In the genomic region with DNA sequence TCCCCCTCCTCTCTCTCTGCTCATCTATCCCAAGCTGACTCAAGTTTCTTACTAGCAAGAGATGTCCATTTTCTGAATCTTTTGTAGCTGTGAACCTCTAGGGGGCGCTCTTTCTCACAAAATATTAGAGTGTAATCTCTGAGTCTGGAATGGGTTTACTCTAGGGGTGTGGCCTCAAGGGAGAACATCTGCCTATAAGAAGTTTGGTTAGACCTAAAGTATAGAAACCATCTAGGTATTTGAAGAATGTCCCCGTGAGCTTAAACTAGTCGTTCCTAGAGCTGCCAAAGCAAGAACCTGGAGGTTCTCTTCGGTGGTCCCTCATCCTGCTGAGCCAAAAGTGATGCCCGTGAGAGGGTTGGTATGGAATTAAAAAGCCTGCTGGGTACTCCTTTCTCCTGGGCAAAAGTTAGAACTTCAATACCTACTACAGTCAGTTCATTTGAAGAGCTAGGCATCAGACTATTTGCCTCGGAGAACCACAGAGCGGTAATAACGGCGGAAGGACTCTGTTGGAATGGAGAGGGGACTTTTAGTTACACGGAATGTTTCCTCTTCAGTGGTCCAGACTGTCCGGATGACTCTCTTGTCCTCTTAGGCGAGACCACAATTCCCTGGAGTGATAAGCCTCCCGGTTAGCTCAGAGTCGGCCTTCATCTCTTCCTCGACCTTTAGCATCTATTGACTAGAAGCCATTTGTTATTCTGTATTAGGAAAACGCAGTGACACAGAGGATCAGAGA, we compare ENCODE assay signal across 8 mouse cellular contexts. TPM values are rescaled to one million over a fixed set of nuclear protein-coding genes. Genes with fewer than 3 reads are reported as not detected.
DNase-seq lines count a peak whose midpoint lies in the region; ATAC-seq and TF ChIP-seq lines count a peak whose summit lies in the region.

No protein-coding gene starts in this region.

- DNase-seq in layer of hippocampus, adult 11-12 months (ENCODE audit: low spot score), result peak; percentile 65
- DNase-seq in layer of hippocampus, postnatal 36 days, result no peak
- peak; percentile 55 for DNase-seq in forebrain, embryonic 11.5 days (ENCODE audit: low spot score)
- DNase-seq in layer of hippocampus, adult 8-10 months (ENCODE audit: low spot score in 2 of 2), result peak; percentile 26
- DNase-seq in lung, postnatal 14 days, result peak; percentile 81
- DNase-seq in retina, postnatal 7 days (ENCODE audit: low read depth, low spot score), result peak; percentile 43

- 7% methylated on average over 16 of the region's 16 CpGs for WGBS in forebrain, embryonic 11.5 days

- TF ChIP-seq CTCF in bone marrow macrophage, adult 2 months (IDR thresholded peaks at IDR 0.05; ENCODE audit: low read depth, low read length), result no peak

- H3K4me2 ChIP-seq in forebrain, embryonic 11.5 days (ENCODE audit: low read depth, low read length, severe bottlenecking), result peak overlapping the region; percentile 88

- ATAC-seq in forebrain, embryonic 11.5 days (replicated peaks; ENCODE audit: low FRiP score), result peak; percentile 73
- peak; percentile 68 to 74 for ATAC-seq in hematopoietic stem cell, adult 5-6 weeks (replicated peaks in 1 of 2; ENCODE audit: insufficient read depth in 1 of 2, low FRiP score in 2 of 2, low TSS enrichment in 1 of 2, low read depth in 1 of 2, poor library complexity in 2 of 2, severe bottlenecking in 2 of 2)

- peak overlapping the region; percentile 62 for H3K4me3 ChIP-seq in bone marrow macrophage, adult 2 months (ENCODE audit: insufficient read depth, low read length)
- H3K4me3 ChIP-seq in forebrain, embryonic 11.5 days (ENCODE audit: low read depth, low read length), result peak overlapping the region; percentile 35

- H3K36me3 ChIP-seq in forebrain, embryonic 11.5 days (ENCODE audit: control insufficient read depth, insufficient read depth, low read length), result no peaks in the 10 kb centered on the region

- peaks cover 13% of the 10 kb centered on the region; the same call in 1 of the 2 replicates for H3K27me3 ChIP-seq in forebrain, embryonic 11.5 days (ENCODE audit: control insufficient read depth, insufficient read depth, low read length)

- no peak overlapping the region for H3K27ac ChIP-seq in bone marrow macrophage, adult 2 months (ENCODE audit: insufficient read depth, low read depth, low read length)
- H3K27ac ChIP-seq in forebrain, embryonic 11.5 days (ENCODE audit: low read depth, low read length), result no peak overlapping the region

- TF ChIP-seq POLR2A in bone marrow macrophage, adult 2 months (IDR thresholded peaks at IDR 0.05; ENCODE audit: borderline replicate concordance, low read depth, low read length), result no peak

- H3K9me3 ChIP-seq in forebrain, embryonic 11.5 days (ENCODE audit: control insufficient read depth, low read length), result no peaks in the 10 kb centered on the region

- peak overlapping the region; percentile 30 for H3K9ac ChIP-seq in forebrain, embryonic 11.5 days (ENCODE audit: low read length)

- H3K4me1 ChIP-seq in bone marrow macrophage, adult 2 months (ENCODE audit: control insufficient read depth, insufficient read depth, low read length), result no peaks in the 10 kb centered on the region
- peaks cover 2% of the 10 kb centered on the region; the same call in 1 of the 2 replicates for H3K4me1 ChIP-seq in forebrain, embryonic 11.5 days (replicated peaks; ENCODE audit: control insufficient read depth, insufficient read depth, low read length)

RNA-seq across cellular contexts. Expression of gene Cped1, which starts 0.6 kb away (rescaled TPM):
- total RNA-seq in layer of hippocampus, postnatal 36 days (2021), result 1 to 10 TPM; 1.7 to 2.1 TPM
- polyA plus RNA-seq in bone marrow macrophage, adult 2 months (2012; ENCODE audit: insufficient read depth, insufficient read length, missing spikeins), result 0.71 and 0.79 TPM in 2 replicates
- 15.3 and 17.2 TPM in 2 replicates for polyA plus RNA-seq in forebrain, embryonic 11.5 days (2014; fragmentation: Nextera tagmentation; extraction: Ambion mirVana)
- 1.8 and 2.8 TPM in 2 replicates for total RNA-seq in hematopoietic stem cell, adult 5-6 weeks (2017)
- total RNA-seq in layer of hippocampus, adult 8-10 months (2022), result 1 to 10 TPM; 2.7 to 4.1 (median 3.1) TPM

RNA-seq across cellular contexts. Expression of gene Ing3, which starts 35.8 kb away (rescaled TPM):
- total RNA-seq in layer of hippocampus, postnatal 36 days (2021), result 10 to 100 TPM; 29.3 to 31.8 TPM
- 22.8 and 27.7 TPM in 2 replicates for polyA plus RNA-seq in bone marrow macrophage, adult 2 months (2012; ENCODE audit: insufficient read depth, insufficient read length, missing spikeins)
- 44.5 and 46.7 TPM in 2 replicates for polyA plus RNA-seq in forebrain, embryonic 11.5 days (2014; fragmentation: Nextera tagmentation; extraction: Ambion mirVana)
- 47.6 and 48.2 TPM in 2 replicates for total RNA-seq in hematopoietic stem cell, adult 5-6 weeks (2017)
- 10 to 100 TPM; 21.2 to 27.5 (median 26.0) TPM for total RNA-seq in layer of hippocampus, adult 8-10 months (2022)

Comparison
In these comparisons a context has a peak if more than half of its experiments do, and no peak if none do; other contexts are left out.
1. DNase-seq: peak in layer of hippocampus, adult 11-12 months (single experiment), forebrain, embryonic 11.5 days (single experiment), layer of hippocampus, adult 8-10 months (2 of 2), lung, postnatal 14 days (single experiment) and retina, postnatal 7 days (single experiment); none in layer of hippocampus, postnatal 36 days (0 of 2).